Mouse (Mus musculus) brain, embryonic 14.5 days (tissue): ENCODE results near the gene Col6a5.

Source experiments
- CTCF ChIP-seq: fragments of 200-500 bp; IDR thresholded peaks from 2 replicates; pipeline ENCODE4 v1.5.1; 2012; ENCODE audit warnings: inconsistent platforms, mild to moderate bottlenecking, moderate library complexity, borderline replicate concordance; ENCODE audit not compliant: insufficient read depth, insufficient read length; ENCODE audit errors: extremely low read depth
- POLR2A ChIP-seq: fragments of 200-500 bp; IDR thresholded peaks from 2 replicates; pipeline ENCODE4 v1.6.1; 2012; ENCODE audit warnings: mild to moderate bottlenecking, inconsistent platforms, borderline replicate concordance; ENCODE audit not compliant: poor library complexity, insufficient read depth, insufficient read length, severe bottlenecking; ENCODE audit errors: extremely low read depth

DNA sequence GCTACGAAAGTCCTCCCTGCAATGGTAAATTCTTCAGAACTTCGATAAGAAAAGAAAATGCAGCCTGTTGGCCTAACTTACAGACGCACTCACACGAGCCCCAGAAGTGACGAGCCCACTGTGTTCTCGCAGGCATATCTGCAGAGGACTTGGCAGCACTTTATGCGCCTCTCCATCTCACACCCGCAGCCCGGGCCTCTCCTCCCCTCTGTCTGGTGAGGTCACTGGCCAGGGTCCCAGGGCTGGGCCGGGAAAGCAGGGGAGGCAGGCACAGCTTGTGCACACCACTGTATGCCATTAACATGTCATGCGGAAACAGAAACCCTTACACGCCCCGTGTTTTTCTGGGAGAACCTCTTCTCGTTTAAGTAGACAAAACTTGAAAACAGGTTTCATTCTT lies 88.8 kb downstream of the Col6a5 start:
- TF ChIP-seq CTCF: no peak
- no peak for TF ChIP-seq POLR2A
